22 mouse cellular contexts compared by ENCODE assay signal in genomic region chr14:117990203-117990602, GRCm38 (mm10).
DNase-seq lines count a peak whose midpoint lies in the region; ATAC-seq lines count a peak whose summit lies in the region.
"Had no signal": no experiment of that assay in that cellular context is flagged by ENCODE, and none has a peak within 500 bp of the region (broad histone marks: within the 10 kb centered on the region; RNA-seq: fewer than 3 reads in every experiment).

No protein-coding gene starts in this region.

- no peaks in the 10 kb centered on the region for H3K36me3 ChIP-seq in embryonic facial prominence, embryonic 10.5 days (replicated peaks)
- H3K36me3 ChIP-seq: embryonic facial prominence, embryonic 13.5 days; embryonic facial prominence, embryonic 15.5 days; forebrain, embryonic 10.5 days; forebrain, embryonic 12.5 days had no signal

- no peaks in the 10 kb centered on the region for H3K27me3 ChIP-seq in embryonic facial prominence, embryonic 10.5 days (replicated peaks; ENCODE audit: low read depth, poor library complexity, severe bottlenecking)
- H3K27me3 ChIP-seq: embryonic facial prominence, embryonic 13.5 days; embryonic facial prominence, embryonic 15.5 days; forebrain, embryonic 12.5 days had no signal

- WGBS in embryonic facial prominence, embryonic 10.5 days = 88% methylated on average over 8 of the region's 8 CpGs

- H3K4me3 ChIP-seq in embryonic facial prominence, embryonic 10.5 days = no peak overlapping the region
- H3K4me3 ChIP-seq: embryonic facial prominence, embryonic 13.5 days; embryonic facial prominence, embryonic 15.5 days; erythroblast, embryonic 14.5 days; forebrain, embryonic 10.5 days; forebrain, embryonic 12.5 days had no signal

- H3K27ac ChIP-seq in embryonic facial prominence, embryonic 10.5 days (replicated peaks) = no peak overlapping the region
- H3K27ac ChIP-seq: embryonic facial prominence, embryonic 13.5 days; embryonic facial prominence, embryonic 15.5 days; forebrain, embryonic 10.5 days; forebrain, embryonic 12.5 days had no signal

- peak; percentile 84 for ATAC-seq in granulocyte monocyte progenitor cell, adult 5-6 weeks (replicated peaks; ENCODE audit: poor library complexity, severe bottlenecking)
- peak; percentile 85 for ATAC-seq in megakaryocyte progenitor cell, adult 5-6 weeks (replicated peaks; ENCODE audit: poor library complexity)
- ATAC-seq: forebrain, embryonic 14.5 days; forebrain, embryonic 16.5 days had no signal

- peak; percentile 26 for DNase-seq in retina, postnatal 1 day
- DNase-seq in retina, embryonic 14.5 days (ENCODE audit: low spot score) = no peak
- no peak for DNase-seq in embryonic facial prominence, embryonic 10.5 days (ENCODE audit: low spot score)
- DNase-seq in kidney, adult 18-20 months = no peak
- DNase-seq: adrenal gland, adult 2 months; adrenal gland, postnatal 10 days; adrenal gland, postnatal 25 days; cerebellum, adult 11 months; cerebellum, adult 18-20 months; cerebellum, adult 8-10 months; cerebellum, adult 9-11 months; cerebellum, postnatal 14 days; cerebellum, postnatal 36 days had no signal

- no peaks in the 10 kb centered on the region for H3K4me1 ChIP-seq in embryonic facial prominence, embryonic 10.5 days
- H3K4me1 ChIP-seq: embryonic facial prominence, embryonic 13.5 days; embryonic facial prominence, embryonic 15.5 days; forebrain, embryonic 10.5 days had no signal

- H3K9me3 ChIP-seq in embryonic facial prominence, embryonic 10.5 days = no peaks in the 10 kb centered on the region
- H3K9me3 ChIP-seq: embryonic facial prominence, embryonic 13.5 days; embryonic facial prominence, embryonic 15.5 days; forebrain, embryonic 10.5 days; forebrain, embryonic 12.5 days had no signal
